Mouse (Mus musculus) T-cell, adult 2 months (primary cell): Measurements from ENCODE around the gene Camk2d.

Experiments used
- DNase-seq: peaks from one replicate; pipeline ENCODE4 v3.0.0; 2022; ENCODE audit warnings: low spot score

Camk2d gene

DNA sequence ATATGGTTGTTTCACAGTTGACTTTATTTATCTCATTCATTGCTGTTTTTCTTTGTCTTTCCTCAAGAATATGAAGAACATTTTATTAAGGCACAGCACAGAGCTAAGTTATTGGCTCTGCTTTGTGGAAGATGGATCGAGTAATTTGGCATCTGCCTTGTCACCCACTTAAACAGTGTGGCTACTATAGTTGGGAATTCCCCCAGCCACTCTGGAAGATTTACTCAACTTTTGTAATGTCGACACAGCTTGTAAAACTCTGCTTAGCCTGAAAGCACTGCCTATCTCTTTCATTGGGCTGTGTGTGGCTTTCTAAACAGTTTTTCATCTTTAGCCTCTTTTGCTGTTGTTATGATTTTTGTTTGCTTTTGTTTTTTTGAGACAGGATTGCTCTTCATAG is 56.3 kb downstream of the Camk2d start:
- no peak for DNase-seq

- DNase-seq, result no peak
These were observed 57.0 kb downstream of the Camk2d start for GRCm38 (mm10) chr3:126653118-126653517.

DNA sequence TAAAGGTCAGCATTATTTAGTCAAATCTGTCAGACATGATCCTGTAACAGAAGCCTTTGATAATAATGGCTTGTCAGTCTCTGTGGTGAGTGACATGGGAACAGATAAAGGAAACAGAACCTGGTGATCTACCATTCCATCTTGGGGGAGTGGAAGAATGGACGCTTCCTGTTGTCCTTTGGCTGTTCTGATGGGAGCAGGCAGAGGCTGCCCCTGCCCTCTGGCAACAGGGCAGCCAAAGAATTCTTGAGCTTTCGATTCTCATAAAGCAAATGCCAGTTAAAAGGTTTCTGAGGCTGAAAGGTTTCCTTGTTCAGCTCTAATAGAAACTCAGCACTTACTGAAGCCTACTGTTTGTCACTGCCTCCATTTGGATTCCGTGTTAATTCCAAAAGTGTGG is 60.1 kb downstream of the Camk2d start:
- DNase-seq, result no peak

DNA sequence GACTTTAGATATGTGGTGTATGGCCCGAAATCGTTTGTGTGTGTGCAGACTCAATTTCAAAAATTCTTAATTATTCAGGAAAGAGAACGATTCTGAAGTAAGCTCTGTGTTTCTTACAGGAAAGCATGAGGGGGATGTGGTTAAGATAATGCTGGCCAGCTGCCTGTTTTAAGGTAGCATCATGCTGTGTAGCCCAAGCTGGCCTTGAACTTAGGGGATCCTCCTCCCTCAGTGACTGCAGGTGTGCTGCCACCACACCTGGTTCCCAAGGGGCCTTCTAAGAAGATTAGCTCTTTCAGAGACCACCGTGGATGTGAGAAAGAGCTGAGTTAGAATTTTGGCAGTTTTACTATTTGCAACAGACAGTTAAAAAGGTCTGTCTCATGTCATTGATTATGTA is 61.8 kb downstream of the Camk2d start:
- peak; percentile 6 for DNase-seq

DNA sequence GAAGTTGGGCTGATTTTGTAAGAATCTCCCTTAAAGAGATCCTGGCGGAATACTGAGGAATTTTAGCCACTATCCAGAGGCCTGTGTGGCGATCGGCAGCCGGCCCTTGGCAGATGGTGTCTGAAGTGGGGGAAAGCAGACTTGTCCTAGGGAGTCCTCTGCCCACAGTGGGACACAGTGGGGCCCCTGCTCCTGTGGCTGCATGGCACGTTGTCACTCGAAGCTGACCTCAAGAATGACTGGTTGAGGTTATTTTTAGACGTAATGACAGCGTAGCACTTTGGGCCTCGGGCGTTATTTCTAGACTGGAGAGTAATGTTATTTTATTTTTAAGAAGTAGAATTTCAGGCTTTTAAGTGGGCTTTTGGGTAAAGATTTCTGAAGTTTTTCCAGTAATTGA is 62.7 kb downstream of the Camk2d start:
- DNase-seq, result no peak

DNA sequence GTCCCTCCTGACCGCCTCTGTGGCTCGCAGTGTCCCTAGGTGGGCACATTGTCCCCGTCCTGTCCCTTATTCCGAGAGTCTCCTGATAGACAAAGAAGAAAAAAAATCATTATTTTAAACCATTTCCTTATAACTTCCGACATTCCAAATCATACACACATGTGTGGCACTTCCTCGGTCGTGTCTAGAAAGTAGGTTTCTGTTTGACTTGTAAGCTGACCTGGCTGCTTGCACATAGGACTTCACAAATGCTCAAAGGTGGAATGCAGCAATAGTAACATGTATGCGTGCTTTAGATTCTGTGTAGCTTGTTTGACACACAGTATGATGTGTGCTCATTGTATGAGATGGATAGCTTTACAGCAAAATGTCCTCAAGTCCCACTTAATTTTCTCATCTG is 63.1 kb downstream of the Camk2d start:
- DNase-seq, result no peak

GRCm38 (mm10) chr3:126659832-126660564 is 63.9 kb downstream of the Camk2d start:
- peak; percentile 17 for DNase-seq

DNA sequence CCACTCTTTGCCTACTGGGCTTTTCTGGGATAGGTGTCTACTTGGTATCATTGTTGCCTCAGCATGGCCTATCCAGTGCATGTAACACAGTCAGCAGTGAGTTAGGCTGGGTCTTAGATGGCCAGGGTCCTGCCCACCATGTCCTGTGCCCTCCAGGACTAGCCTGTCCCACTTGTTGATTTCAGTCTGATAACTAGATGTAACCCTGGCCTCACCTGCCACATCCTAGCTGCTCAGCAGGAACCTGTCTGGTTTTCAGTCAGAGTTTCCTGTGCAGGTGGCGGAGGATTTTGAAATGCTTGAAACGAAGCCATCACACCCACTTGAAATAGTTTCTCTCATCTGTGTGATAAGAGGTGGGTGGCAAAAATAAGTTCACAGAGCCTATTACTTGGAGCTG is 64.5 kb downstream of the Camk2d start:
- DNase-seq, result peak; percentile 64

DNA sequence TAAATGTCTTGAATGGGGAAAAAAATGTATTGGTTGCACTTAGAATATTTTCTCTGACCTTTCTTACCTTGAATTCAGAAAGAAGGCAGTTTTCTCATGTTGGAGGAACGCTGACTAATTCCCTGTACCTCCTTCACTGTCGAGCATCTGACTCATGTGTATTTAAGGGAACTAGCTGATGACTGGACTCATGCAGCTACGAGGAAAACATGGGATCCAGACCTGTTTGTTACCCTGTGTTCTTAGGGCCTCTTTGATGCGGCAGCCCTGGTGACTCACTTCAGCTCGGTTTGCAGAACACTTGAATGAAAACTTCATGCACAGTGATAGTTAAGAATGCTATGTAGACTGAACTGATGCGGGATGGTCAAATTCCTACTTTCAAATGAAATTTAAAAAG is 64.9 kb downstream of the Camk2d start:
- peak; percentile 34 for DNase-seq

GRCm38 (mm10) chr3:126661920-126662319 is 65.8 kb downstream of the Camk2d start:
- peak; percentile 30 for DNase-seq

- DNase-seq, result no peak
These were observed 67.3 kb downstream of the Camk2d start for GRCm38 (mm10) chr3:126663436-126663835.

DNA sequence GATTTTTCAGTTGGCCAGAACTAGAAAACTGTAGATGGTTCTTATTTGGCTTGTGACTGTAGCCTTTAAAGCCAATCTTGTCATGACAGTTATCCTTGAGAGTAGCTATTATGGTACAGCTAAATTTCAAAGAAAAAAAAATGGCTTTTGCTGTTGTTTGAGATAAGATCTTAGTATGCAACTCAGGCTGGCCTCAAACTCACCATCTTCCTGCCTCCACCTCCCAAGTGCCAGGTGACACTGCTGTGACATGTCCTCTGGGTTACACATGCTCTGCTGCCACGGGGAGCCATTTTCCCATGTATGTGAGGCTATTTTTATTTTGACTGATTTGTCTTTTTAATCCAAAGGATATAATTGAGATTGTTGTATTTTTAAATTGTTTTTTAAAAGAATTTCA is 69.8 kb downstream of the Camk2d start:
- peak; percentile 16 for DNase-seq

DNA sequence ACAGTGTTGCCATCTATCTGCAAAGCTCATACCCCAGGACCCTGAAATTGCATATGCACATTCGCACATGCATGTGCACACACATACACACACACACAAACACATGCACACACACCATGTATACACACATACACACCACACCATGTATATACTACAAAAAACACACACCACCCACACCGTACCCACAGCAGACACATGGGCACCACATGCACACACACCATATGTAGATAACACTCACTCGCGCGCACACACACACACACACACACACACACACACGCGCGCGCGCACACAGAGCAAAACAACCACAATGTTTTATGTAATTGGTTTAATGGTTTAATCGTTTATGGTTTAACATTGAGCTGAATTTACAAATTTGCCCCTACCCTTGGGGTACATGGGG is 70.9 kb downstream of the Camk2d start:
- no peak for DNase-seq

GRCm38 (mm10) chr3:126667451-126667850 is 71.3 kb downstream of the Camk2d start:
- DNase-seq, result no peak

- no peak for DNase-seq
These were observed 72.0 kb downstream of the Camk2d start for GRCm38 (mm10) chr3:126668123-126668522.

- no peak for DNase-seq
These were observed 72.6 kb downstream of the Camk2d start for GRCm38 (mm10) chr3:126668692-126669091.

DNA sequence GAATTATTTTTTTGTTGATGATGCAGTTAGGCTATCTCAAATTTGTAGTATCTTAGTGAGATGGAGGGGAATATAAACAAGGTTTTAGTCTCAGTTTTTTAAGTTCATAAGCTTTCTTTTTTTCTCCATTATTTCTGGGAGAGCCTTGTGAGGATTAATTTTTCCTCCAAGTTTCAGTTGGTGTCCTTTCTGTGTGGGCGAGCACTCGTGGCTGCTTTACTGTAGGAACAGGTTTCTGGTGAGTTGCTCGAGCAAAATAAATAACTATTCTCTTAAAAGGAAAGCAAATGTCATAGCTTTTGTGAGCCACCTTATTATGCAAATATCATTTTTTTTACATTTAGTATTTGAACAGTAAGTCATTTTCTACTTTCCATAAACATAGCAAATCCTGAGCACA is 74.3 kb downstream of the Camk2d start:
- no peak for DNase-seq

GRCm38 (mm10) chr3:126671292-126671691 is 75.2 kb downstream of the Camk2d start:
- no peak for DNase-seq

DNA sequence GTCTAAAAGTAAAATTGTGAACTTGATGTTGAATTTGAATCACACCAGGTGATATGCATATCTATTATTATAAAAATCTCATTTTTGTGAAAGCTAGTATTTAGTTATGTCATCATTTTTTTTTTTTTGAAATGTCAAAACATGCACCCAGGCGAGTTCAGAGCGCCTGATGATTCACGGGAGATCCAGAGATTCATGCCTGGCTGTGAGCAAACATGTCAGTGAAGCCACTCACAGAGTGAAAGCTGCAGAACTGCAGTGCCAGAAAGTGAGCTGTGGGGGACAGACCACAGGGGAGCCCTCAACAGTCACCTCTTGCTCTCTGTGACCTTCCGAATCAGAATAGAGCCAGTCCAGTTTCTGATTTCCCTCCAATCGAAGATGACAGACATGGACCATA is 84.9 kb downstream of the Camk2d start:
- no peak for DNase-seq

- no peak for DNase-seq
These were observed 85.9 kb downstream of the Camk2d start for GRCm38 (mm10) chr3:126681996-126682395.

GRCm38 (mm10) chr3:126685363-126685762 is 89.3 kb downstream of the Camk2d start:
- no peak for DNase-seq

DNA sequence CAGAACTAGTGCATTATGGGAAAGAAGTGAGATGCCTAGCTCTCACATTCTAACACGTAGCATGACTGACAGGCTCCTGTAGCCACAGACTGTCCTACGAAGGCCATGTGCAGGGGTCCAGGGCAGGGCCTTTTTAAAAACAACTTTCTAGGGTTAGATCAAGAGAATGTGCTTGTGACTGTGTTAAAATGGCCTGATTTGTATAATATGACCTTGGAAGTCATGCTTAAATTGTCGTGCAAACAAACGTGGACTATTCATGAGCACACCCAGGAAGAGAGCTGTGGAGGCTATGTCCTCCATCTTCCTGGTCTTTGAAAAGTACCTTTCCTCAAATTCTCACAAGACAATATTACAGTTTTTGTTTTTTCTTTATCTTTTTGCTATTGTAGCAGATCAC is 91.0 kb downstream of the Camk2d start:
- no peak for DNase-seq

- DNase-seq, result no peak
These were observed 92.4 kb downstream of the Camk2d start for GRCm38 (mm10) chr3:126688516-126688915.
